Comparison of ENCODE assay signal across 13 mouse cellular contexts in the genomic region with DNA sequence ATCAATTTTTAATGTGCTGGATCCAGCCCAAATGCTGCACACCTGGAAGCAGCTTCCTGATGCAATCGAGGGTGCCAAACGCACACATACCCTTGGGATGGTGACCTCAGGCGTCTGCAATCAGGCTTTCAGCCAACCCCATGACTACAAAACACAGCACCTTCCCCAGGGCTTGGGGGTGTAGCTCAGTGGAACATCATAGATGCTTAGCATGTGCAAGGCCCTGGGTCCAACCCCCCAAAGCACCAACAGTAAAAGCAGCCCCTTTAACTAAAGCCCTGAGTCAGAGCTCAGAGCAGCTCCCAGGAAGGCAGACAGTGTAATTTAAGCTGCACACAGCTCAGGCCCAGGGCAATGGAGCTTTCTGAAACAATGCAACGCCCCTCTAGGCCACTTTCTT. TPM values are rescaled to one million over a fixed set of nuclear protein-coding genes. Genes with fewer than 3 reads are reported as not detected.
DNase-seq lines count a peak whose midpoint lies in the region; ATAC-seq and TF ChIP-seq lines count a peak whose summit lies in the region.
"Had no signal": no experiment of that assay in that cellular context is flagged by ENCODE, and none has a peak within 500 bp of the region (broad histone marks: within the 10 kb centered on the region; RNA-seq: fewer than 3 reads in every experiment).

No protein-coding gene starts in this region.

- 0 out of 2 replicates have a peak, but pooled peaks have one; percentile 27 for ATAC-seq in heart, embryonic 15.5 days (replicated peaks; ENCODE audit: insufficient number of reproducible peaks, insufficient read depth, low FRiP score, low read depth)
- ATAC-seq in hindbrain, embryonic 12.5 days (ENCODE audit: low FRiP score) = 0 out of 2 replicates have a peak, but pooled peaks have one; percentile 8
- peak; percentile 41; the same call in 1 of the 2 replicates for ATAC-seq in limb, embryonic 14.5 days (ENCODE audit: low FRiP score, low read depth)
- no peak for ATAC-seq in cerebellum, adult (ENCODE audit: insufficient number of reproducible peaks, low FRiP score, low TSS enrichment)

- H3K36me3 ChIP-seq in heart, embryonic 15.5 days = peaks cover 5% of the 10 kb centered on the region; the same call in 1 of the 2 replicates
- peaks cover 10% of the 10 kb centered on the region; the same call in 1 of the 2 replicates for H3K36me3 ChIP-seq in hindbrain, embryonic 12.5 days
- H3K36me3 ChIP-seq in limb, embryonic 14.5 days (ENCODE audit: control insufficient read depth, insufficient read depth, low read length) = peaks cover 4% of the 10 kb centered on the region

- TF ChIP-seq POLR2A in limb, embryonic 14.5 days (IDR thresholded peaks at IDR 0.05; ENCODE audit: borderline replicate concordance, extremely low read depth, insufficient read depth, insufficient read length) = no peak
- TF ChIP-seq POLR2A in cerebellum, adult 2 months (IDR thresholded peaks at IDR 0.05; ENCODE audit: borderline replicate concordance, insufficient read depth, low read length) = no peak

- H3K4me2 ChIP-seq in heart, embryonic 15.5 days = no peak overlapping the region
- no peak overlapping the region for H3K4me2 ChIP-seq in hindbrain, embryonic 12.5 days (replicated peaks)
- no peak overlapping the region for H3K4me2 ChIP-seq in limb, embryonic 14.5 days (replicated peaks; ENCODE audit: low read depth, low read length, severe bottlenecking)

- H3K9ac ChIP-seq in heart, embryonic 15.5 days = no peak overlapping the region
- H3K9ac ChIP-seq in hindbrain, embryonic 12.5 days = no peak overlapping the region
- no peak overlapping the region for H3K9ac ChIP-seq in limb, embryonic 14.5 days (ENCODE audit: low read depth, low read length, severe bottlenecking)

- no peak overlapping the region for H3K4me3 ChIP-seq in heart, embryonic 15.5 days
- H3K4me3 ChIP-seq in hindbrain, embryonic 12.5 days = no peak overlapping the region
- no peak overlapping the region for H3K4me3 ChIP-seq in limb, embryonic 14.5 days (replicated peaks; ENCODE audit: low read length)
- H3K4me3 ChIP-seq in cerebellum, adult 2 months (replicated peaks; ENCODE audit: insufficient read depth, low read depth, low read length) = no peak overlapping the region

- no peak for TF ChIP-seq CTCF in cerebellum, adult 2 months (IDR thresholded peaks at IDR 0.05; ENCODE audit: borderline replicate concordance, insufficient read depth, low read depth, low read length)

- H3K4me1 ChIP-seq in heart, embryonic 15.5 days (replicated peaks) = peaks cover 28% of the 10 kb centered on the region
- H3K4me1 ChIP-seq in hindbrain, embryonic 12.5 days = peaks cover 52% of the 10 kb centered on the region
- peaks cover 22% of the 10 kb centered on the region for H3K4me1 ChIP-seq in limb, embryonic 14.5 days (ENCODE audit: control insufficient read depth, insufficient read depth, low read length)
- no peaks in the 10 kb centered on the region for H3K4me1 ChIP-seq in cerebellum, adult 2 months (ENCODE audit: control insufficient read depth, insufficient read depth, low read length)

- no peaks in the 10 kb centered on the region for H3K27me3 ChIP-seq in heart, embryonic 15.5 days
- no peaks in the 10 kb centered on the region for H3K27me3 ChIP-seq in hindbrain, embryonic 12.5 days
- H3K27me3 ChIP-seq in limb, embryonic 14.5 days (ENCODE audit: control insufficient read depth, insufficient read depth, low read length) = no peaks in the 10 kb centered on the region
- no peaks in the 10 kb centered on the region for H3K27me3 ChIP-seq in cerebellum, adult 2 months (ENCODE audit: control insufficient read depth, insufficient read depth, low read length)

- intact Hi-C loops in heart, postnatal 25 days (cut with DNase I) = no loop called here

- 51% methylated on average over 4 of the region's 4 CpGs for WGBS in heart, embryonic 15.5 days
- 55% methylated on average over 4 of the region's 4 CpGs for WGBS in hindbrain, embryonic 12.5 days
- WGBS in limb, embryonic 14.5 days = 37% methylated on average over 4 of the region's 4 CpGs
- 70% methylated on average over 4 of the region's 4 CpGs for WGBS in cerebellum, adult 2 months

- no peak overlapping the region for H3K27ac ChIP-seq in heart, embryonic 15.5 days
- H3K27ac ChIP-seq in hindbrain, embryonic 12.5 days = peak overlapping the region; percentile 40; the same call in 1 of the 2 replicates
- no peak overlapping the region for H3K27ac ChIP-seq in limb, embryonic 14.5 days (replicated peaks; ENCODE audit: low read depth, low read length)
- no peak overlapping the region for H3K27ac ChIP-seq in cerebellum, adult 2 months (ENCODE audit: insufficient read depth, low read length)

- no peaks in the 10 kb centered on the region for H3K9me3 ChIP-seq in heart, embryonic 15.5 days (replicated peaks)
- no peaks in the 10 kb centered on the region for H3K9me3 ChIP-seq in hindbrain, embryonic 12.5 days (replicated peaks)
- no peaks in the 10 kb centered on the region for H3K9me3 ChIP-seq in limb, embryonic 14.5 days (ENCODE audit: control insufficient read depth, low read length)

- DNase-seq in heart, postnatal 25 days (ENCODE audit: low spot score) = no peak
- peak; percentile 69 for DNase-seq in NIH3T3 (ENCODE audit: low read depth)
- DNase-seq in limb, embryonic 14.5 days (ENCODE audit: low spot score) = peak; percentile 26
- DNase-seq in right cerebral cortex, postnatal 10 days (ENCODE audit: low spot score in 2 of 2) = no peak
- no peak for DNase-seq in cerebellum, adult 2 months
- DNase-seq: embryo, embryonic 11 days; lung, postnatal 10 days; right cerebral cortex, postnatal 4 days had no signal

RNA-seq across cellular contexts. Expression of a gene that starts 9.3 kb away (rescaled TPM):
- polyA plus RNA-seq in heart, embryonic 15.5 days (2015; fragmentation: Nextera tagmentation; extraction: Ambion mirVana) = 6.6 and 10.2 TPM in 2 replicates
- total RNA-seq in heart, postnatal 25 days (2021) = 10 to 100 TPM; 17.2 to 18.2 TPM
- 15.7 and 17.0 TPM in 2 replicates for polyA plus RNA-seq in hindbrain, embryonic 12.5 days (2016; fragmentation: Nextera tagmentation; extraction: Ambion mirVana)
- polyA plus RNA-seq in limb, embryonic 14.5 days (2012; rRNA removed) = 14.3 and 16.9 TPM in 2 replicates
- polyA plus RNA-seq in limb, embryonic 14.5 days (2014; fragmentation: Nextera tagmentation; extraction: Ambion mirVana) = 13.7 and 16.1 TPM in 2 replicates
- 7.2 and 7.4 TPM in 2 replicates for polyA plus RNA-seq in cerebellum, adult 2 months (2012; rRNA removed)

RNA-seq across cellular contexts. Expression of a gene that starts 49.7 kb away (rescaled TPM):
- 0.06 TPM in 1 of 2 replicates, not detected in the other for polyA plus RNA-seq in heart, embryonic 15.5 days (2015; fragmentation: Nextera tagmentation; extraction: Ambion mirVana)
- not detected for total RNA-seq in heart, postnatal 25 days (2021)
- polyA plus RNA-seq in hindbrain, embryonic 12.5 days (2016; fragmentation: Nextera tagmentation; extraction: Ambion mirVana) = not detected in 2 replicates
- 0.04 TPM in 1 of 2 replicates, not detected in the other for polyA plus RNA-seq in limb, embryonic 14.5 days (2012; rRNA removed)
- not detected in 2 replicates for polyA plus RNA-seq in limb, embryonic 14.5 days (2014; fragmentation: Nextera tagmentation; extraction: Ambion mirVana)
- polyA plus RNA-seq in cerebellum, adult 2 months (2012; rRNA removed) = not detected in 2 replicates
- polyA plus RNA-seq: heart, postnatal 0 days; large intestine, adult 2 months had no signal

Comparison
In these comparisons a context has a peak if more than half of its experiments do, and no peak if none do; other contexts are left out.
1. DNase-seq: peak in NIH3T3 (single experiment) and limb, embryonic 14.5 days (single experiment); none in heart, postnatal 25 days (single experiment), right cerebral cortex, postnatal 10 days (0 of 2) and cerebellum, adult 2 months (0 of 2).